Mouse (Mus musculus) lung, embryonic 16.5 days (tissue): Measurements from ENCODE around the gene Lrrc8c. TPM values are rescaled to one million over a fixed set of nuclear protein-coding genes. Genes with fewer than 3 reads are reported as not detected.
A peak's percentile ranks its signal among the peaks of the same experiment; 100 is the strongest.

Experiments used
- ATAC-seq: fragments of 200-750 bp; cut with Nextera tagmentation; 2 replicates; pipeline ENCODE4 v1.8.0; 2017; ENCODE audit warnings: low read depth, mild to moderate bottlenecking, moderate library complexity
- H3K27ac ChIP-seq: fragments of 300-500 bp; sonication (generic); 2 replicates; pipeline ENCODE4 v1.5.1; 2014; ENCODE audit warnings: mild to moderate bottlenecking, control low read depth, low read length
- H3K27me3 ChIP-seq: fragments of 300-500 bp; sonication (generic); 2 replicates; pipeline ENCODE4 v1.6.1; 2014; ENCODE audit warnings: low read depth, low read length, mixed read lengths; ENCODE audit not compliant: control insufficient read depth, insufficient read depth
- H3K36me3 ChIP-seq: fragments of 300-500 bp; sonication (generic); 2 replicates; pipeline ENCODE4 v1.6.1; 2014; ENCODE audit warnings: low read length; ENCODE audit not compliant: control insufficient read depth, insufficient read depth
- H3K4me1 ChIP-seq: fragments of 300-500 bp; sonication (generic); replicated peaks from 2 replicates; pipeline ENCODE4 v1.6.1; 2014; ENCODE audit warnings: low read length, mixed read lengths; ENCODE audit not compliant: control insufficient read depth, insufficient read depth
- H3K4me2 ChIP-seq: fragments of 300-500 bp; sonication (generic); 2 replicates; pipeline ENCODE4 v1.6.1; 2014; ENCODE audit warnings: low read depth, low read length, control low read depth
- H3K4me3 ChIP-seq: fragments of 300-500 bp; sonication (generic); 2 replicates; pipeline ENCODE4 v1.5.1; 2014; ENCODE audit warnings: mild to moderate bottlenecking, low read length, control low read depth
- H3K9ac ChIP-seq: fragments of 300-500 bp; sonication (generic); 2 replicates; pipeline ENCODE4 v1.6.1; 2014; ENCODE audit warnings: low read length, control low read depth
- H3K9me3 ChIP-seq: fragments of 300-500 bp; sonication (generic); 2 replicates; pipeline ENCODE4 v1.6.1; 2016; ENCODE audit warnings: low read length; ENCODE audit not compliant: control insufficient read depth
- WGBS: fragments of 180-500 bp; shearing (Covaris S2); extraction: QIAGEN DNeasy Blood & Tissue Kit; methylation state at CpG from one replicate; pipeline ENCODE4 v1.1.7; 2014; 5-methylcytosine and 5-hydroxymethylcytosine counted together
- polyA plus RNA-seq: library from polyadenylated mRNA; unstranded; fragments of >200 nt; fragmentation: Nextera tagmentation; extraction: Ambion mirVana; gene quantifications from 2 replicates; pipeline ENCODE4 v1.2.1, GENCODE M21; 2015

Gene Lrrc8c
- polyA plus RNA-seq, 1 experiment from 2014 or later = 29.2 TPM

DNA sequence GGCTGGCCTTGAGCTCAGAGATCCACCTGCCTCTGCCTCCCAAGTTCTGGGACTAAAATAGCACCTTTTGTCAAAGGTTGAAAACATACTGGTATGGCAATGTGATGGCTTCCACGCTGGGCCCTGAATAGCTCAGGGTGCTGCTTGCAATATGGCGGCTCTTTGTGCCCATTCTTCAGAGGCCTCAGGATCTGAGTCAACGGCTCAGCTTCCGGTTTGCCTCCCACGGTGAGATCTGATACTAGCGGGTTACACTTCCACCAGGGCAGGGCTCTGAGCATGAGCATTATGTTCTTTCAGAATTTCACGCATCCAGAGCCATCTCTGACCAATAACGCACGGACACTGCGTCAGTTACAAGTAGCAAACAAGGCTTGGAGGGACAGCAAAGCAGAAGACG lies 120.2 kb downstream of the Lrrc8c start:
- no peak overlapping the region for H3K27ac ChIP-seq
- no peaks in the 10 kb centered on the region for H3K9me3 ChIP-seq
- no peaks in the 10 kb centered on the region for H3K4me1 ChIP-seq
- no peaks in the 10 kb centered on the region for H3K27me3 ChIP-seq
- H3K4me2 ChIP-seq = no peak overlapping the region
- no peak overlapping the region for H3K4me3 ChIP-seq
- no peaks in the 10 kb centered on the region for H3K36me3 ChIP-seq
- no peak for ATAC-seq
- 92% methylated on average over 11 of the region's 11 CpGs for WGBS
- H3K9ac ChIP-seq = no peak overlapping the region

DNA sequence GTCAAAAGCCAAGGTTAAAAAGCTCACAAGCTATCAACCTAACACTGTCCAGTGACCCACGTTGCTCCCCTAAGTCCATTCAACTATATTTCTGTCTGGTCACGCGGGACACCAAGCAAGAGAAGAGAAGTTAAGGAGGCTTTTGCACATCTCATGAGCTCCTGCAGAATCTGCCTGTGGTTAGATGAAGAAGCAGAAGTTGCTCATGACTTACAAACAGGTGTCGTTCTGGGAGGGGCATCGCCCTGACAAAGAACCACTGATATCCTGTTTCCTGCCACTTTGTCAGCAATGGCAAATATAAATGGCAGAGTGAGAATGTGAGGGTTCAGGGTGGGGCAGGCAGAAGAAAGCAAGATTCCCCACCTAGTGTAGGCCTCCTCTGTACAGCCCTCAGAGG lies 123.3 kb downstream of the Lrrc8c start:
- Histone ChIP-seq H3K9me3 (no peaks in the 10 kb centered on the region), H3K9ac (no peak overlapping the region), H3K36me3 (no peaks in the 10 kb centered on the region), H3K4me1 (no peaks in the 10 kb centered on the region), H3K27me3 (no peaks in the 10 kb centered on the region), H3K27ac (no peak overlapping the region), H3K4me3 (no peak overlapping the region), H3K4me2 (no peak overlapping the region)
- WGBS = 69% methylated on average over 5 of the region's 5 CpGs
- no peak for ATAC-seq

DNA sequence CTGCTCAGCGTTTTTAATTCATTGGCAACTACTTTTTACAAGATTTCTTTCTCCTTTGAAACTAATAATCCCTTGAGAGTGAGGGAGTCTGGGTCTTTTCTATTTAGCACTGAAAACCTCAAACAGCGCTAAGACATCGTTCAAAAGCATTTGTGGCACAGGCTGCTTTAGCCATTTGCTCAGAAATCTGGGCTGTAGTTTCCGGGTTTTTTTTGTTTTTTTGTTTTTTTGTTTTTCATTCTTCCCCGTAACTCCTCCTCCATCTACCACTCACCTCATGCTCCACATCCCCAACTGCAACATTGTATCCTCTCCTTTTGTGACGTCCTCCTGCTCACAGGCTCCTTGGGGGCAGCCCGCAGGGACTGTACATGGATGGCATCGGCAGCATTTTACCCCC lies 124.1 kb downstream of the Lrrc8c start:
- Histone ChIP-seq H3K4me1 (peaks cover 1% of the 10 kb centered on the region), H3K27me3 (no peaks in the 10 kb centered on the region), H3K9ac (no peak overlapping the region), H3K36me3 (no peaks in the 10 kb centered on the region), H3K27ac (no peak overlapping the region), H3K4me2 (no peak overlapping the region), H3K9me3 (no peaks in the 10 kb centered on the region), H3K4me3 (no peak overlapping the region)
- ATAC-seq = no peak
- WGBS = 79% methylated on average over 8 of the region's 8 CpGs

DNA sequence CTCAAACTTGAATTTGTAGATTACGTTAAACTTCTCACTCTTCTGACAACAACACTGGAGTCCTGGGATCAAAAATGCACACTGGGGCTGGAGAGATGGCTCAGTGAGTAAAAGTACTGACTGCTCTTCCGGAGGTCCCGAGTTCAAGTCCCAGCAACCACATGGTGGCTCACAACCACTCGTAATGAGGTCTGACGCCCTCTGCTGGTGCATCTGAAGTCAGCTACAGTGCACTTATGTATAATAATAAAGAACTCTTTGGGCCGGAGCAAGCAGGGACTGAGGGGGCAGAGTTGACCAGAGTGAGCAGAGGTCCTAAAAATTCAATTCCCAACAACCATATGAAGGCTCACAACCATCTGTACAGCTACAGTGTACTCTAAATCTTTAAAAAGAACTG lies 125.0 kb downstream of the Lrrc8c start:
- Histone ChIP-seq H3K9ac (no peak overlapping the region), H3K4me2 (no peak overlapping the region), H3K4me1 (peaks cover 10% of the 10 kb centered on the region), H3K27ac (no peak overlapping the region), H3K36me3 (no peaks in the 10 kb centered on the region), H3K27me3 (no peaks in the 10 kb centered on the region), H3K4me3 (no peak overlapping the region), H3K9me3 (no peaks in the 10 kb centered on the region)
- no peak for ATAC-seq
- WGBS = 87% methylated on average over 6 of the region's 6 CpGs

DNA sequence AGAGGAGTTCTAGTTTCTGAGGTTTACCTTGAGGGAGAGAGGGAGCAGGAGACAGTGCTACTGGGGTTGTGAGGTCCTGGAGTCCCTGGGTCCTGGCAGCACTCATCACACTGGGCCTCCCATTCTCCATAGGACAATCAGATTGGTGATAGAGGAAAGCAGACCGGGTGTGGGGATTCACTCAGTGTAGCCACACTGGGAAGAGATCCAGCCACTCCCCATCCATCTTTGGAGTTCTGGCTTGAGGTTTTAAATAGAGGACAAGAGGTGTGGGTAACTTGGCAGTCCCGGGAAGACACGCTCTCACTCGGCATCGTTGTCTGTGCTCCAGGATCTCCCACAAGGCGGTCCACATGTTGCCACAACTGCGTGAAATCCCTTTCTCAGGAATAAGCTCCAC lies 127.9 kb downstream of the Lrrc8c start:
- 47% methylated on average over 7 of the region's 7 CpGs for WGBS
- no peak overlapping the region for H3K4me2 ChIP-seq
- no peak overlapping the region for H3K27ac ChIP-seq
- H3K9ac ChIP-seq = no peak overlapping the region
- peaks cover 18% of the 10 kb centered on the region for H3K4me1 ChIP-seq
- no peak overlapping the region for H3K4me3 ChIP-seq
- no peaks in the 10 kb centered on the region for H3K9me3 ChIP-seq
- no peaks in the 10 kb centered on the region for H3K27me3 ChIP-seq
- no peak for ATAC-seq
- H3K36me3 ChIP-seq = no peaks in the 10 kb centered on the region

DNA sequence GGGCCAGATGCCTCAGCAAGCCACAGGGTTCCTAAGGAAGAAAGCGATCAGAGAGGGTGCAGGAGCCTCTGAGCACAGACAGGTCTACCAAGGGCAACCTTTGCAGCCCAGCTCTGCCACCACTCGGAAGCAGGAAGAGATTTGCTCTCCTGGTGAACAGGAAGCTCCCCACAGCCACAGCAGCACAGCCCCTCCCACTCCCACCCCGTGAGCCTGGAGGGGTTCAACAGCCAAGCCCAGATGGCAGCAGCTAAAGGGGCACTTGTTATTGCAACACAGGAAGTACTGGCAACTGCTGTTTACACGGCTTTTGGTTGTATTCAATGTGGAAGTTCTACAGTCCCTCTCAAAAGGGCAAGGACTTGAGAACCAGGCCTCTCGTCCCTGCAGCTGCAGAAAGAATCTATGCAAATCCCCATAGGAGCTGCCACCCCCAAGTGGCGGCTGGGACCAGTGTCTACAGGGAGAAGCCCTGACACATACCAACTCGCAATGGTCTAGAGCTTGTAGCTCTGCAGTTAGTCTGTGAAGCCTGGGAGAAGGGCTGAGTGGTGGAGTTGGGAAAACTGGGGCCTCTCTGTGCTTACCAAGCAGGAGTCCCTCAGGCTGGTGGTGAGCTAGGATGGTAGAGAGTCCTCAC lies 129.6 kb downstream of the Lrrc8c start:
- ATAC-seq = peak; percentile 84
- no peak overlapping the region for H3K4me3 ChIP-seq
- H3K27me3 ChIP-seq = no peaks in the 10 kb centered on the region
- 29% methylated on average over 7 of the region's 7 CpGs for WGBS
- H3K4me2 ChIP-seq = peak overlapping the region; percentile 21; the same call in 1 of the 2 replicates
- peak overlapping the region; percentile 96 for H3K27ac ChIP-seq
- peak overlapping the region; percentile 46 for H3K9ac ChIP-seq
- H3K9me3 ChIP-seq = no peaks in the 10 kb centered on the region
- H3K36me3 ChIP-seq = no peaks in the 10 kb centered on the region
- H3K4me1 ChIP-seq = peaks cover 18% of the 10 kb centered on the region

DNA sequence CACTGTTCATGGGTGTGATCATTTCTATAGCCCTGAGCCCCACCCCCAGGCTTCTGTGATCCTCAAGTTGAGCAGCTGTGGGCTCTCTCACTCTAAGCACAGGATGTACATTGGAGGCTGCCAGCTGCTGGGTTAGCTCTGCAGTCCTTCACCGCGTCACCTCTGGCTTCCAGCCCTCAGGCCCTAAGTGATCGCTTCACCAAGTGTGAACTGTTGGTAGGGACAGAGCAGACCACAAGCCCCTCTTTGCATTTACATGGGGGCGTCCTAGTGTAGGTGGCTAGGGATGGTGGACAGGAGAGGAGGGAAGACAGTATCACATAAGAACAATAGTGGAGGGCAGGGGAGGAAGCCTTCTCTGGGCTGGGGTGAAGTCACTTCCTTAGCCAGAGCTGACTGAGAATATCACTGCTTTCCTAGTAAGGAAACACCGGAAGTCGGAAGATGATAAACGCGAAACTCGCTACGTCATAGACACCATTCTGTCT lies 130.4 kb downstream of the Lrrc8c start:
- H3K4me2 ChIP-seq = no peak overlapping the region
- H3K36me3 ChIP-seq = no peaks in the 10 kb centered on the region
- peaks cover 20% of the 10 kb centered on the region for H3K4me1 ChIP-seq
- H3K9ac ChIP-seq = peak overlapping the region; percentile 39; the same call in 1 of the 2 replicates
- ATAC-seq = peak; percentile 73
- H3K9me3 ChIP-seq = no peaks in the 10 kb centered on the region
- WGBS = 74% methylated on average over 10 of the region's 10 CpGs
- H3K4me3 ChIP-seq = no peak overlapping the region
- no peaks in the 10 kb centered on the region for H3K27me3 ChIP-seq
- H3K27ac ChIP-seq = peak overlapping the region; percentile 96

DNA sequence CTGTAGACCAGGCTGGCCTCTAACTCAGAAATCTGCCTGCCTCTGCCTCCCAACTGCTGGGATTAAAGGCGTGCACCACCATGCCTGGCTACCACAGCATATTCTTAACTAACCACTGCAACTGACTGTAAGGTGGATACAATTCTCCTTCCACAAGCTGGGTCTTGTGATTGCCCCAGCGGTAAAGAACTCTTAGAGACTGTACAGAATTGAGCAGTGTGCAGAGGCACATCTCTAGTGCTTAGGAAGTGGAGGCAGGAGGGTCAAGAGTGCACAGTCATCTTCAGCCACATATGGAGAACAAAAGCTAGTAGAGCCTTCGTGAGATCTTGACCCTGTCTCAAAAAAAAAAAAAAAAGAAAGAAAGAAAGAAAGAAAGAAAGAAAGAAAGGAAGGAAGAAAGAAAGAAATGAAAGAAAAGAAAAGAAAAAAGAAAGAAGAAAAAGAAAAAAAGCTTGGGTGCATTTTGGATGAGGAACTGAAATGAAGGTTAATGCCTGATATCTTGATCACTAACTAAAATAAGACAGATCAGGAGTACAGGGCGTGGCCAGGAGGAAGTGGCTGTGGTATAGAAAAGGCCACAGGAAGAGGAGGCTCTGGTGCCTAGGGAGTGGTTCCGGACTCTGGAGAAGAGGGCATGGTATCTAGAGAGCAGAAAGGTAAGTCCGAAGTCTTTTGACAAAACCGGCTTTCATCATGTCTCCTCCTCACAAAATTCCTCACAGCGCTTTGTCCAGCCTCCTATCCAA lies 131.7 kb downstream of the Lrrc8c start:
- peak overlapping the region; percentile 3; the same call in 1 of the 2 replicates for H3K4me2 ChIP-seq
- H3K27me3 ChIP-seq = no peaks in the 10 kb centered on the region
- H3K9me3 ChIP-seq = no peaks in the 10 kb centered on the region
- H3K36me3 ChIP-seq = no peaks in the 10 kb centered on the region
- H3K27ac ChIP-seq = peak overlapping the region; percentile 79
- ATAC-seq = no peak
- H3K9ac ChIP-seq = no peak overlapping the region
- WGBS = 80% methylated on average over 8 of the region's 8 CpGs
- H3K4me3 ChIP-seq = no peak overlapping the region; the same call in 1 of the 2 replicates
- H3K4me1 ChIP-seq = peaks cover 21% of the 10 kb centered on the region

DNA sequence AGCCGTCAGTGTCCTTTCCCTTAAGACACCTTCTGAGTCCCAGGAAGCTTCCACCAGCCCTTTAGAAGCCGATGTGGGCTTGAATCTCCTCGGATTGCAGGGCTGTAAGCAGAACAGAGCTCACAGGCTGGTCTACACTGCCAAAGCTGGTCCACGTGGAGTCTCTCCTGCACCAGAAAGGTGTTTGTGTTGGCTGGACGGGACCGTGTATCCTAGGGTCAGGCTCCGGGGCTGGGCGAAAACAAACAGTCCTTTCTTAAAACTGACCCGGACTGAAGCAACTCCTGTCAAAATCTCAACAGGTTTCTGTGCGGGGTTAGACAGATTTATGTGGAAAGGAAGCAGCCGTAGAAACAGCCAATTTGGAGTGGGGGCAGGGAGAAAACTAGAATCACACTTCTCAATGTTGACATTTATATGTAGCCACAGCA lies 132.4 kb downstream of the Lrrc8c start:
- no peak for ATAC-seq
- Histone ChIP-seq H3K4me2 (peak overlapping the region; percentile 3; the same call in 1 of the 2 replicates), H3K4me3 (peak overlapping the region; percentile 7; the same call in 1 of the 2 replicates), H3K9ac (peak overlapping the region; percentile 42; the same call in 1 of the 2 replicates), H3K36me3 (no peaks in the 10 kb centered on the region), H3K27ac (peak overlapping the region; percentile 79), H3K4me1 (peaks cover 21% of the 10 kb centered on the region), H3K9me3 (no peaks in the 10 kb centered on the region), H3K27me3 (no peaks in the 10 kb centered on the region)
- 22% methylated on average over 11 of the region's 11 CpGs for WGBS
